Mouse (Mus musculus): ENCODE results near the gene Fis1. TPM values are rescaled to one million over a fixed set of nuclear protein-coding genes. Genes with fewer than 3 reads are reported as not detected.

Fis1 gene
- polyA plus RNA-seq (2015; fragmentation: Illumina TruSeq; extraction: RNeasy Lipid Tissue Mini Kit (QIAGEN cat#74804); ENCODE audit: insufficient read depth, low read depth, low replicate concordance) = 33.6 TPM

DNA sequence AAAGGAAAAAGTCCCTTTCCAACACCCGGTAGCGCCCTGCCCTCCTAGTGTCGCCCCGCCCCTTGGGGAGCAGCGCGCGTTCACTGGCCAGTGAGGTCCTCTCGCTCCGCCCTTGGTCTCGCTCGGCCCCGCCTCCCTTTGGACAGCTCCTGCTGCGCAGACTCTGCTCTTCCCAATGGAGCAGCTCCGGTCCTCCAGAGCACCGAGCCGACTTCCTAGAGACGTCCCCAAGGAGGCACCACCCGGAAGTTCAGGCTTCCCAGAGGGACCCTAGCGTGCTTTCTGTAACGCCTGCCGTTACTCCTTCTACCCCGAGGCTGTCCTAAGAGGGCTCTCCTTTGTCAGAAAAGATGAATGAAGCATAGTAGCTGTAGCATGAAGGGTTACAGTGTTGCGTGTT is at the start of gene Fis1:
TSS of gene Fis1 (plus strand) at position 261 of the 400 bp plus-strand sequence.

DNA sequence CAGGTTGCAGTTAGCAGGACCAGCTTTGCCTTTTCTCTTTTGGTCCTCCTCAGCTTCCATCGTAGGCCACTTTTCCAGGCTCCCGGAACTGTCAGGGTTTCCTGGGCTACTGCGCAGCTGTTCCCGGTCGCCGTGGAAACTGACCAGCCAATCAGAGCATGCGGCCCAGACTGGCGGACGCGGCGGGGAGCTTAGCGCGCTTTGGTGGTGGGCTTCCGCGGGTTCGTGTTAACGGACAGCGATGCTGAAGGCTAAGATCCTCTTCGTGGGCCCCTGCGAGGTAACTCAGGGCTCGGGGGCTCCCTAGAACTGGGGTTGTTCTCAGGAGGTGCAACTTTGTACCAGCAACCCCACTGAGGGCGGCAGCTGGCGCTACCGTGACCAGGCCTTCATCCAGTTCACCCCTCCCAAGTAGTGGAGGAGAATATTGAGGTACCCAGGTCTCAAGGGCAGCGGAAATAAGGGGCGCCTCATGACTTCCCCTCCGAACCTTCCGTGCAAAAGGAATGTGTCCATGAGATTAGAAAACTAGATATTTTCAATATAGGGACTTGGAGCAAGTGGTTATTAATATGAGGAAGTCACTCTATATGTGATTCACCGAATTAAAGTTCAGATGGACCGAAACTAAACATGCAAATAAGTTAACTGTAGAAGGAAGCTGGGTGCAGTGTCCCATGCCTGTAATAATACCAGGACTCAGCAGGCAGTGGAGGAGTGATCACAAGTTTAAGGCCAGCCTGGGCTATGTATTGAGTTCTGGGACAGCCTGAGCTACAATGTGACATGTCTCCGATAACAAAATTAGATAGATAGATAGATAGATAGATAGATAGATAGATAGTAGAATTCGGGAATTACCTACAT is 44.9 kb upstream of the Fis1 start, which contains the start of gene Ift22:
TSS of gene Ift22 (plus strand) at position 160 of the 867 bp plus-strand sequence.

DNA sequence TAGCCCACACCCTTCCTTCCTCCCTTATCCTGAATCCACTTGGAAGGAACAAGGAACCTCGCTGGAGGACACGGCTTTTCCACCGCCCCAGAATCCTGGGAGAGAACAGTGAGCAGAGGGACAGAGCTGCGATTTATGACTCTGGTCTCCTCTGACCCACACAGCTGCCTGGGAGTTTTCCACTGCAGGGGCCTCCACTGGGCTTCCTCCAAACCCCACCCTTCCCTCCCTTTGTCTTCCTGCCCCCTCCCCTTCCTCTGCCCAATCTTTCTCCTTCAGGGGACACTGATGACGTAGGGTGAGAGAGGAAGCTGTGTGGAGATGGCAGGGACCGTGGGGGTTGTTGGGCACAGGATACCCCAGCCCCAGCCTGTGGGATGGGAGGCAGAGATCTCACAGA is 13.3 kb downstream of the Fis1 start, which contains the start of gene Cldn15:
TSS of gene Cldn15 (plus strand) at position 286 of the 400 bp plus-strand sequence.

GRCm38 (mm10) chr5:136986695-136987137 is 33.6 kb downstream of the Fis1 start, which contains the start of gene Plod3:
Gene Plod3, plus strand, starts transcription at chr5:136987019.

GRCm38 (mm10) chr5:136987934-136988271 is 34.8 kb downstream of the Fis1 start, which contains the start of gene Znhit1:
Gene Znhit1, minus strand, starts transcription at chr5:136988021.

Other genes with a start within 250 kb of the Fis1 start
- not detected for gene Col26a1, start 70.1 kb upstream of the Fis1 start, polyA plus RNA-seq (2015; fragmentation: Illumina TruSeq; extraction: RNeasy Lipid Tissue Mini Kit (QIAGEN cat#74804); ENCODE audit: insufficient read depth, low read depth, low replicate concordance)
- 3.5 TPM for gene Ift22, start 45.1 kb upstream of the Fis1 start, polyA plus RNA-seq (2015; fragmentation: Illumina TruSeq; extraction: RNeasy Lipid Tissue Mini Kit (QIAGEN cat#74804); ENCODE audit: insufficient read depth, low read depth, low replicate concordance)
- 14.4 TPM for gene Cldn15, start 13.3 kb downstream of the Fis1 start, polyA plus RNA-seq (2015; fragmentation: Illumina TruSeq; extraction: RNeasy Lipid Tissue Mini Kit (QIAGEN cat#74804); ENCODE audit: insufficient read depth, low read depth, low replicate concordance)
- 17.5 TPM for gene Plod3, start 33.7 kb downstream of the Fis1 start, polyA plus RNA-seq (2015; fragmentation: Illumina TruSeq; extraction: RNeasy Lipid Tissue Mini Kit (QIAGEN cat#74804); ENCODE audit: insufficient read depth, low read depth, low replicate concordance)
- gene Znhit1, start 34.7 kb downstream of the Fis1 start, polyA plus RNA-seq (2015; fragmentation: Illumina TruSeq; extraction: RNeasy Lipid Tissue Mini Kit (QIAGEN cat#74804); ENCODE audit: insufficient read depth, low read depth, low replicate concordance) = 18.3 TPM
- not detected for gene Vgf, start 73.1 kb downstream of the Fis1 start, polyA plus RNA-seq (2015; fragmentation: Illumina TruSeq; extraction: RNeasy Lipid Tissue Mini Kit (QIAGEN cat#74804); ENCODE audit: insufficient read depth, low read depth, low replicate concordance)
- gene Ap1s1, start 92.9 kb downstream of the Fis1 start, polyA plus RNA-seq (2015; fragmentation: Illumina TruSeq; extraction: RNeasy Lipid Tissue Mini Kit (QIAGEN cat#74804); ENCODE audit: insufficient read depth, low read depth, low replicate concordance) = 15.1 TPM
- gene Serpine1, start 119.0 kb downstream of the Fis1 start, polyA plus RNA-seq (2015; fragmentation: Illumina TruSeq; extraction: RNeasy Lipid Tissue Mini Kit (QIAGEN cat#74804); ENCODE audit: insufficient read depth, low read depth, low replicate concordance) = 2.3 TPM
- gene Trim56, start 162.9 kb downstream of the Fis1 start, polyA plus RNA-seq (2015; fragmentation: Illumina TruSeq; extraction: RNeasy Lipid Tissue Mini Kit (QIAGEN cat#74804); ENCODE audit: insufficient read depth, low read depth, low replicate concordance) = 5.6 TPM
- gene Muc3, start 196.0 kb downstream of the Fis1 start, polyA plus RNA-seq (2015; fragmentation: Illumina TruSeq; extraction: RNeasy Lipid Tissue Mini Kit (QIAGEN cat#74804); ENCODE audit: insufficient read depth, low read depth, low replicate concordance) = not detected